Mouse (Mus musculus) gonadal fat pad, adult 2 months (tissue): ENCODE results near the gene Gm4553. TPM values are rescaled to one million over a fixed set of nuclear protein-coding genes. Genes with fewer than 3 reads are reported as not detected.
"Not testable (repeated sequence)": the region's sequence is repeated elsewhere in the genome, so short reads cannot be mapped to it uniquely, and the experiment has no call there.

ENCODE experiments used
- DNase-seq: peaks from one replicate; pipeline ENCODE4 v3.0.0-alpha.2; 2012; ENCODE audit warnings: low read depth
- polyA plus RNA-seq: library from polyadenylated mRNA; depleted of rRNA; stranded (reverse); fragments of >200 nt; gene quantifications from 2 replicates; pipeline ENCODE4 v1.2.3, GENCODE M21; 2012; rRNA removed

Gm4553 gene
- not detected in 2 replicates for polyA plus RNA-seq

GRCm38 (mm10) chr7:142165639-142166038, at the start of gene Gm4553:
TSS of gene Gm4553 (minus strand) at chr7:142165739.
- DNase-seq: not testable (repeated sequence)

- not testable (repeated sequence) for DNase-seq
Measured at GRCm38 (mm10) chr7:142212136-142212535, 46.6 kb upstream of the Gm4553 start.

- DNase-seq: no peak
Measured at GRCm38 (mm10) chr7:142211559-142211958, 46.0 kb upstream of the Gm4553 start, which contains the start of gene Gm7579. TSS of gene Gm7579 (plus strand) at chr7:142211859.

- DNase-seq: not testable (repeated sequence)
Measured at GRCm38 (mm10) chr7:142206891-142207290, 41.4 kb upstream of the Gm4553 start.

- no peak for DNase-seq
Measured at GRCm38 (mm10) chr7:142205488-142205887, 39.9 kb upstream of the Gm4553 start.

- DNase-seq: no peak
Measured at GRCm38 (mm10) chr7:142201064-142201463, 35.5 kb upstream of the Gm4553 start, which contains the start of gene Krtap5-3. TSS of gene Krtap5-3 (plus strand) at chr7:142201364.

- DNase-seq: no peak
Measured at GRCm38 (mm10) chr7:142198748-142199147, 33.2 kb upstream of the Gm4553 start.

- DNase-seq: no peak
Measured at GRCm38 (mm10) chr7:142190289-142190688, 24.8 kb upstream of the Gm4553 start, which contains the start of gene Gm10153. TSS of gene Gm10153 (minus strand) at chr7:142190389.

GRCm38 (mm10) chr7:142188156-142188555, 22.6 kb upstream of the Gm4553 start:
- no peak for DNase-seq

GRCm38 (mm10) chr7:142181021-142181420, 15.5 kb upstream of the Gm4553 start:
- no peak for DNase-seq

GRCm38 (mm10) chr7:142178685-142179084, 13.1 kb upstream of the Gm4553 start:
- DNase-seq: no peak

- DNase-seq: not testable (repeated sequence)
Measured at GRCm38 (mm10) chr7:142175905-142176304, 10.4 kb upstream of the Gm4553 start, which contains the start of gene Krtap5-2. TSS of gene Krtap5-2 (minus strand) at chr7:142176005.

- no peak for DNase-seq
Measured at GRCm38 (mm10) chr7:142169836-142170235, 4.3 kb upstream of the Gm4553 start.

GRCm38 (mm10) chr7:142159366-142159765, 6.2 kb downstream of the Gm4553 start:
- DNase-seq: no peak

GRCm38 (mm10) chr7:142157013-142157412, 8.5 kb downstream of the Gm4553 start, which contains the start of gene Gm29735:
TSS of gene Gm29735 (minus strand) at chr7:142157113.
- not testable (repeated sequence) for DNase-seq

GRCm38 (mm10) chr7:142155308-142155707, 10.2 kb downstream of the Gm4553 start:
- DNase-seq: no peak

GRCm38 (mm10) chr7:142152191-142152590, 13.3 kb downstream of the Gm4553 start:
- no peak for DNase-seq

GRCm38 (mm10) chr7:142148633-142149032, 16.9 kb downstream of the Gm4553 start:
- no peak for DNase-seq

- DNase-seq: no peak
Measured at GRCm38 (mm10) chr7:142146033-142146432, 19.5 kb downstream of the Gm4553 start.

- no peak for DNase-seq
Measured at GRCm38 (mm10) chr7:142145413-142145940, 20.1 kb downstream of the Gm4553 start.

- DNase-seq: no peak
Measured at GRCm38 (mm10) chr7:142144507-142144906, 21.0 kb downstream of the Gm4553 start, which contains the start of gene Gm45337. TSS of gene Gm45337 (minus strand) at chr7:142144607.

GRCm38 (mm10) chr7:142143506-142144010, 22.0 kb downstream of the Gm4553 start:
- DNase-seq: not testable (repeated sequence)

GRCm38 (mm10) chr7:142140696-142141095, 24.8 kb downstream of the Gm4553 start:
- no peak for DNase-seq
